Mouse (Mus musculus) layer of hippocampus, postnatal 25 days (tissue): ENCODE data around the gene 1600014C23Rik. TPM values are rescaled to one million over a fixed set of nuclear protein-coding genes. Genes with fewer than 3 reads are reported as not detected.

Experiments used
- DNase-seq, 2 experiments: peaks; one replicate each; pipeline ENCODE4 v3.0.0; 2022; ENCODE audit warnings: mixed read lengths in 2 of 2, low spot score in 1 of 2; ENCODE audit errors: extremely low spot score in 1 of 2
- total RNA-seq, 2 experiments: library from RNA; stranded (reverse); gene quantifications; 2 replicates each; pipeline ENCODE4 v1.2.3; 2021

Gene 1600014C23Rik
- total RNA-seq = under 1 TPM in 1 of 2 experiments, not detected in 1; 0.59 TPM

- peak; percentile 60 to 62 for DNase-seq
Observed at GRCm38 (mm10) chr17:45733735-45734301, at the start of gene 1600014C23Rik. TSS of gene 1600014C23Rik (minus strand) at chr17:45733844.

GRCm38 (mm10) chr17:45778446-45778845 is 44.8 kb upstream of the 1600014C23Rik start:
- DNase-seq = no peak

DNA sequence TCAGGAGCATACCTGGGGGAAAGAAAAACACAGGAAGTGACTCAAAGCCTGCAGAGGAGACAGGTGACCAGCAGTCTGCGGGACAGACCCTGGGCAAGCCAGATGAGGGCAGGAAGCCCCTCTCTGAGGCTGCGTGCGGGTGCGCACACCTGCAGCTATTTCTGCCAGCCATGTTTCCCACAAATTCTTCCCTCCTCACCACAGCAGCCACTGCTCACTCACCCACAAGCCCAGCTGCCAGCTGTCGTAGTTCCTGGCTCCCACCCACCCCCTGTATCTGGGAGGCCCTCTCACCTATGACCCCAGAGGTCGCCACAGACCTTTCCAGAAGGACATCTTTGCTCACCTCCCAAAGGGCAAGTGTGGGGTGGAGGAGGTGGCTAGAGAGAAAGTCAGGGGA is 43.8 kb upstream of the 1600014C23Rik start:
- DNase-seq = no peak

GRCm38 (mm10) chr17:45776185-45776584 is 42.5 kb upstream of the 1600014C23Rik start:
- DNase-seq = no peak

DNA sequence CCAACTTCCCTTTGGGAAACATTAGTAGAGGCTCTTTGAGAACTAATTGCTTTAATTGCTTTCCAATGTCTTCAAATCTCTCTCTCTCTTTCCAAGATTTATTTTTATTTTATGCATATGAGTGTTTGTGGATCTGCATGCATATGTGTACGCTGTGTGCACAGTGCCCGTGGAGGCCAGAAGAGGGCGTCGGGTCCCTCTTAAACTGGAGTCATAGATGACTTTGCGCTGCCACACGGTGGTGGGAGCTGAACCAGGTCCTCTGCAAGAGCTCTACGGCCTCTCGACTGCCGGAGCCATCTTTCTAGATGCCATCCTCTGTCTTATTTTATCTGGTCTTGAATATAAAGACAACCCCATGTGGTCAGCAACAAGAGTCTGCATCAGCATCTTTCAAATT is 41.8 kb upstream of the 1600014C23Rik start:
- DNase-seq = no peak

DNA sequence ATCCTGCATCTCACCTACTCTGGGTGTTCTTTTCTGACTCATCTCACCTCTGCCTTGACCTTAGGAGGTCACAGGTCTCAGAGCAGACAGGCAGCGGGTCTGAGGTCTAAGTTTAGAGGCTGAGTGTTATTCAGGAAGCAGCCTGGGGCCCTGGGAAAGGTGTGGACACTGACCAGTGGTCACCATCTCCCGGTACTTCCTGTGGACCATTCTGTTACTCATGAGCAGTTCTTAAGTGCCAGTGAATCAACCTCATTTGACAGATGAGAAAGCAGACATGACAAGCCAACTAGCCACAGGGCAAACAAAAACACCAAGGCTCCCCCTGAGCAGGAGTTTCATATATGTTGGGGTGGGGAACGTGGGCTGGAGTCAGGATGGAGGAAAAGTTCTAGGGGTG is 38.9 kb upstream of the 1600014C23Rik start:
- DNase-seq = no peak

- no peak for DNase-seq
Observed at GRCm38 (mm10) chr17:45772096-45772495, 38.5 kb upstream of the 1600014C23Rik start.

DNA sequence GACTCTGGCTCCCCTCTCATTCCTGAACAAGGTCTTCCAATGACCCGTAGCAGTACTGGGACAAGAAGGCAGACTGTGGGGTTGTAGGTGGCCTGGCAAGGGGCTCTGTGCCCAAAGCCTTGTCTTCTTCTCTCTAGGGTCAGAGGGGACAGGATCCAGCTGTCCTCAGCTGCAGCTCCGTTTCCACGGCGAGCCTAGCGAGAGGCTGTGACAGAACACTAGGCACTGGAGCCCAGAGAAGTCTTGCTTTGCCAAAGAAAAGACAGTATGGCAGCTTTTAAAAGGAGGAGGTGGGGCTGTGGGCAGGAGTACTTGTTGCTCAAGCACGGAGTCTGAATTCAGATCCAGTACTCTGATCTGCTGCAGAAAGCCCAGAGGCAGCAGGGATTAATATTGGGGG is 36.8 kb upstream of the 1600014C23Rik start:
- DNase-seq = no peak

DNA sequence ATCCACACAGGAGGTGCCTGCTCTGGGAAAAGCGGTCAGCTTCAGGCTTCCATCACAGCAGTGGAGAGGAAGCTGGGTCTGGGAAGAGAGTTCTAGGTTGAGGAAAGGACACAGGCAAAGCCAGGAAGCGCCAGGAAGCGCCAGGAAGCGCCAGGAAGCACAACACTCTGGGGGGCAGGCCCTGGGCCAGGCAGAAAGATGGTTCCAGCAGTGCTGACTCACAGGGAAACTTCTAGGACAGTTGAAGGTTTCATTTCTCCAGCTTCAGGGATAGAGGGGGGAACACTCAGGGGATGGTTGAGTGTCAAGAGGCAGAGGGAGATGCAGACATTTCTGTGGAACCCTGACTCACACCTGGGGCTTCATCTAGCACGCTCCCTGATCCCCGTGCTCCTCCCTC is 36.2 kb upstream of the 1600014C23Rik start:
- DNase-seq = no peak

- no peak for DNase-seq
Observed at GRCm38 (mm10) chr17:45767536-45768146, 34.0 kb upstream of the 1600014C23Rik start.

- DNase-seq = peak in 1 of 2 experiments; percentile 41
Observed at GRCm38 (mm10) chr17:45766735-45767535, 33.3 kb upstream of the 1600014C23Rik start.

- DNase-seq = no peak
Observed at GRCm38 (mm10) chr17:45765914-45766313, 32.3 kb upstream of the 1600014C23Rik start.

GRCm38 (mm10) chr17:45763188-45763587 is 29.5 kb upstream of the 1600014C23Rik start:
- no peak for DNase-seq

GRCm38 (mm10) chr17:45761902-45762301 is 28.3 kb upstream of the 1600014C23Rik start:
- no peak for DNase-seq

GRCm38 (mm10) chr17:45760965-45761645 is 27.5 kb upstream of the 1600014C23Rik start:
- DNase-seq = no peak

DNA sequence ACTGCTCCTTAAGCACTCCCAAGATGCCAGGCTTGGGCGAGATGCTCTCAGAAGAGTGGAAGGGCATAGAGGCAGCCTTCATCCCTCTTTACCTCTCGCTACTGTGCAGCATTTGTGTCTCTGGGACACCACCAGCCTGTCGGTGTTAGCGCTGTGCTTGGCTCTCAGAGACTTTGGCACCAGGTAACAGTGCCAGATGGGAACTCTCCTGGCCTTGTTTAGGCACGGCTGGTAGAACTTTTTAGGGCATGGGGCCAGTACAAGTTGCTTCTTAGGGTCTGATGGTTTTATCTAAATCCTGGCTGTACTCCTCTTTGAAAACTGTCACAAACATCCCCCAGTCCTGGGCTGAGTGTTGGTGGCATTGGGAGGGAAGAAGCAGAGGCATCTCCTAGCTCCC is 26.1 kb upstream of the 1600014C23Rik start:
- no peak for DNase-seq

GRCm38 (mm10) chr17:45758808-45759207 is 25.2 kb upstream of the 1600014C23Rik start:
- no peak for DNase-seq

DNA sequence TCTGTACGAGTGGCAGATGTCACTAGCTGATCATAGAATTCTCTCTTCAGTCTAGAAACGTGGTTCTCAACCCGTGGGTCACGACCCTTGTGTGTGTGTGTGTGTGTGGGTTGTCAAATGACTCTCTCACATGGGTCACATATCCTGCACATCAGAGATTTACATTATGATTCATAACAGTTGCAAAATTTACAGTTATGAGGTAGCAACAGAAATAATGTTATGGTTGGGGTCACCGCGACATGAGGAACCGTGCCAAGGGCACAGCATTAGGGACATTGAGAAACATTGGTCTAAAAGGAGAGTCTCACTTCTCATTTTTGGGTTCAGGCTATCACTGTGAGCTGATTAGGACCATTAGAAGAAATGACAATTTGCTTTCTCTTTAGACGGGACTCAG is 24.3 kb upstream of the 1600014C23Rik start:
- no peak for DNase-seq

GRCm38 (mm10) chr17:45756831-45757230 is 23.2 kb upstream of the 1600014C23Rik start:
- no peak for DNase-seq

DNA sequence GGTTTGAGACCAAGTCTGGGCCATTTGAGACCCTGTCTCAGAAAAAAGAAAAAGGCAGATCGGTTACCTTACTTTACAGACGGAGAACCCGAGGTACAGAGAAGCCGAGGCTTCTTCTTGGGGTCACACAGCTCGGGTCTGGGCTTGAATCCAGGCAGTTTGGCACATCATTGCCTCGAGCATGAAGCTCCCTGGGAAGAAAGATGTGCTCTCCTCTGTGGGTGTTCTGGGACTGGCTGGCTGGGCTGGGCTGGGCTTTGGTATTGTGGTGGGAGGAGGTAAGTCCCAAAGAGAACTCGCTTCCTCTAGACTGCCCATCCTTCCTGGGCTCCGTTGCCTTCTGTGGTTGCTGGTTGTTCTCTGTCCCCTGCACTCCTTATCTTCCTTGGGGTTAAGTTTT is 22.7 kb upstream of the 1600014C23Rik start:
- no peak for DNase-seq
